Mouse (Mus musculus) gastrocnemius, adult 18-20 months (tissue): ENCODE results near the gene Sv2b. TPM values are rescaled to one million over a fixed set of nuclear protein-coding genes. Genes with fewer than 3 reads are reported as not detected.

Experiments
- DNase-seq: peaks from one replicate; pipeline ENCODE4 v3.0.0; 2021; ENCODE audit warnings: low spot score
- total RNA-seq, 2 experiments: library from RNA; stranded (reverse); gene quantifications; 2 replicates each; pipeline ENCODE4 v1.2.3; 2021

Gene Sv2b
- total RNA-seq, 2 experiments from 2014 or later, result 0.38 to 0.91 TPM

DNA sequence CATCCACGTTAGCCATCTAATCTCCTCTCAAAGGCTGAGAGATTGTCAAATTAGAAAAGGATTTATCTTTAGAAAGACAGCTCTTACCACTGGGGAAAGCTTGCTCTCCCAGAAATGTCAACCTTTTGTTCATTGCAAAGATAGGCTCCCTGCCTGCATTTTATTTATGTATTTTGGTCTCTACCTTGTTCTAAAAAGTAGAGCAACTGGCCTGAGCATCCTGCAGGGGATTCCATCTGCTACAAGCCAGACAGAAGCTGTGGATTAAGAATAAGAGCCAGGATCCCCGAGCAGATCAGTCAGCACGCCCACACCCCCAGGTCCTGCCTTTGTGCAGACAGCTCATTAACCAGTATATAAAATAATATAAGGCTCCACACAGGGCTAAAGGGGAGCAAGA, 16.8 kb downstream of the Sv2b start:
- no peak for DNase-seq

DNA sequence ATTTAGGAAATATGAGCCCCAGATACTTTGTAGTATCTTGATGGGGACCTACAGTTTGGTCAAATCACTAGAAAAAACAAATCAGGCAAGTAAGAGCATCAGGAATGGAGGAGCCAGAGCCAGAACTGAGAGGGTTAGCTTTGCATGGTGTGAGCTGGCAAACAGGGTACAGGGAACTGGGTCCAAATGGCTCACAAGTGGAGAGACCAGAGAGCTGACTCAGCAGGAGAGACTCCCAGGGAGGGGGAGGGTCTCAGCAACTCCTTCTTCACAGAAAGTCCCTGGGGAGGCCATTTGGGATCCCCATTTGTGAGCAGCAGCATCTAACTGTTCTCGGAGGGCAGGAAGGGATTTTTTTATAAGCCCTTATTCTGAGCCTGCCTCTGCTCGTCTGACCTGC, 18.5 kb downstream of the Sv2b start:
- no peak for DNase-seq

DNA sequence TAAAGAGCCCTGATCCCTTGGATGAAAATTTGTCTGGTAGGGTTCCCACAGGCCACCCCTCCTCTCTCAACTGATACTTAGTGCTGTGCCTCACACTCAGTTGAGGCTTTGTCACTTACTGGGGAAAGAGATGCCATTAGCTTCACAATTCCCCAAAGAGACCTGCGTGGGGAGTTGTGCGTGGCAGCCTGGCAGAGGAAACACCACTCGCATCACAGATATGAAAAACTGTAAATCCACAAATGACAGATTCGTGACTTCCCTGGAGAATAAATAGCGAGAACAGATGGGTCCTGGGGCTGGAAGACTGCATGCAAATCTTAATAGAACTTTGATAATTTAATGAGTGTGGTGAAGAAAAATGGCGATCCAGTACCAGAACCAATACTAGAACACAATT, 21.8 kb downstream of the Sv2b start:
- DNase-seq, result no peak

DNA sequence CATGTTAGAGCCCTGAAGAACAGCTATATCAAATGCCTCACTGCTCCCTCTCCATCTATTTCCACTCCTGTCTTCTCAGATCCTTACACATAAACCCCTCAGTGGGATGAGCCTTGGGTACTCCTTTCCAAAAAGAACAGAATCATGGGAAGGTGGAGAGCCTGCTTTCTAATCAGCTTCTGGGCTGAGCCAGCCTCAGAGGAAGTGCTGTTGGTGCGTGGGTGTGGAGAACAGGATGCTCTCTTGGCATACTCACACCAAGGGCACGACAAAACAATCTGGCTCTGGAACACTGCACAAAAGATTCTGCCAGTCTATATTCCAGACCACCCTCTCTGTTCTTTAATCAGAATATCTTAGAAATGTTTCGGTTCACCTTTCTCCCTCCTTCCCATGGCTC, 26.1 kb downstream of the Sv2b start:
- no peak for DNase-seq

DNA sequence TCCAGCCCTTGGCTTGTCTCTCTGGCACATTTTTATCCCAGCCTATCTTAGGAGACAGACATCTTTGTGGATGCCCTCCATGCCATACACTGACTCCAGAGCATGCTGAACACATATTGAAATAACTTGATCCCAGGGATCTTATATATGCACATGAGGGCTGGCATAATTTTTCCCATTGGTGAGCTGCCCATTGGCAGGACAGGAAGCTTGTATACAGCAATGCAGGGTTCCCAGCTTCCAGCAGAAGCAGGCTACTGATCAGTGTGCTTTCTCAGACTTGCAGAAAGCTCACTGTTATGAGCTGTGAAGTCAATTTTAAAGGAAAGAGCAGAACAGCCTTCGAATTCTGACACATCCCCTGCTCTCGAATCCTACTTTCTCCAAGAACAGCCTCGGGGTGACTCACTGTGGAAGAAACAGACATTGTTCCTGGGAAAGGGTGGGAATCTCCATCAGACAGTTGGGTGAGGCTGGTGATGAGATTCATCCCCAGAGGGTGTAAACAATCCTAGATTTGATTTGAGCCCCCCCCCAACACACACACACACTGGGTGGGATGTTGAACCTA, 26.9 kb downstream of the Sv2b start:
- no peak for DNase-seq

DNA sequence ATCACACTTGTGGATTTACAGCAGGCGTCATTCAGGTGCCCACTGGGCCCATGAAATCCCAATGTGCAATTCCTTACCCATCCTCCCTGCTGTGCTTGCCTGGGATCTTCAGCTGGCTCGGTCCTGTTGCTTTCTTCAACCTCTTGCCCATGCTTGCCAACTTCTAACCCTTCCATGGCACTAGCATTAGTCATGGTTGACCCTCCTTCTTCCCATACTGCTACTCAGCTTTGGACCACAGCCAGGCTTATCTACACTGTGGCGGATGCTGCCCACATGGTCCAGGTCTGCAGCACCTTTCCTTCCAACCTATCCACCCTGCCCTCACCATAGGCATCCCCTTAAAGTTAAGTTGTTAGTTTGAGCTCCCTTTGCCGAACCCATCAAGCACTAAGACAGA, 28.0 kb downstream of the Sv2b start:
- no peak for DNase-seq

DNA sequence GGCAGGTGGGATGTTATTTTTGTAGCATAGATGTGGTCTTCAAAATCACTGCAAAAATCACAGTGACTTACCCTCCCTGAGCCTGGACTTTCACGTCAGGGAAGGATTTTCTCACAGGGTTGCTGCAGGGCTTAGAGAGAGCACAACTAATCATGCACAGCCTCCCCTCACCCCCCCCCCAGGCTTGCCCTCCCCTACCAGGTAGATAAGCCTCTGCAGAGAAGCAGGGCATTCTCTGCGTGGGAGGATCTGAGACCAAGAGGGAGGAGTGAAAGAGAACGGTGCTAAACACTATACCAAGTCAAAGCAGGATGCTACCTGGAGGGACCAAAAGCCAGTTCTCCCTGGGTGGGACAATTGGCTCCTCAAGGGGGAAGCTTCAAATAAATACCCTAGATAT, 31.2 kb downstream of the Sv2b start:
- no peak for DNase-seq

DNA sequence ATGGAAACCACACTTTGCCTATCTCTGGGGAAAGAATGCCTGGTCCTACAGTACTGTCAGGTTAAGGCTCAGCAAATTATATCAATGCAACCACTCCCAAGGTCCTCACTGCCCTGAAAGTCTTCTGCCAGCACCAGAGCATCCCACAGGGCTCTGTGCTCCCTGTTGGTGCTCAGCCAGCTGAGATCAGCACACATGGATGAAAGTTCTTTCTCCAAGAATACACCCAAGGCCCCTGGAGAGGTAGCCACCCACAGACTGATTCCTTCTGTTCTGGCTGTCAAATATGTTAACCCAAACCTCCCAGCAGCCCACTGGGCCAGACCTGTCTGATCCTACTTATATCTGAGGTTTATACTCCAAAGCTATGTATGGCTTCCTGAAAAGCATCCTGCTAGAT, 32.3 kb downstream of the Sv2b start:
- DNase-seq, result no peak

DNA sequence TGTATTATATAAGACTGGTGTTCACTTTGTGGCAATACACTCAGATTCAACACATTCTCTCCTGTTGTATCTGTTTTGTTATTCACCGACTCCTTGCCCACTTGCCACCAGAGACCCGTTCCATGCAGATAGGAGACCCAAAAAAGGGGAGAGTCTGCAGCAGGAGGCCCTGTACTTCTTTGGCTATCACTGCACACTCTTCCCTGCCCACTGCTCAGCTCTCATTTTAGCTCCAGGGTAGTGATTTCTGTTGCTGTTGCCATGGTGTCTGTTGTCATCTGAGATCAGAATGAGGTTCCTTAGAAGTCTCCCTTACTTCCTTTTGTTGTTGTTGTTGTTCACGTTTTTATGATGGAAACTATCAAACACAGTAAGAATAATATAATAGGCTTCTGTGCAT, 34.5 kb downstream of the Sv2b start:
- DNase-seq, result no peak

DNA sequence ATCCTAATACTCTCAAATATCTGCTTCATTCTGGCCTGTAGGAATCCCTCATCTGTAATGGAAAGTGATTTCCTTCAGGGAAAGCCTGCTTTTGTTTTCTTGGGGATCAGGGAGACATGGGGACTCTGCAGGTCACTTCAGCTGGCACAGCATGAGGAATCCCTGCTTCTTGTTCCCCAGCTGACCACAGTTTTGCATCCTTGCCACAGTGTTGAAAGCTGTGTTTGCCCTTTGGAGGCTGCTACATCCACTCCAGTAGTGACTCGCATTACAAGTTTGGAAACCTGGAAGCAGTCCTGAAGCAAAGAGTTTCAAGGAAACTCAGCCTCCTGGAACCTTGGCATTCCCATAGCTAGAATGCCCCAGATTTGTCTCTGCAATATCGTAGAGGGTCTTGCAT, 35.4 kb downstream of the Sv2b start:
- DNase-seq, result no peak

DNA sequence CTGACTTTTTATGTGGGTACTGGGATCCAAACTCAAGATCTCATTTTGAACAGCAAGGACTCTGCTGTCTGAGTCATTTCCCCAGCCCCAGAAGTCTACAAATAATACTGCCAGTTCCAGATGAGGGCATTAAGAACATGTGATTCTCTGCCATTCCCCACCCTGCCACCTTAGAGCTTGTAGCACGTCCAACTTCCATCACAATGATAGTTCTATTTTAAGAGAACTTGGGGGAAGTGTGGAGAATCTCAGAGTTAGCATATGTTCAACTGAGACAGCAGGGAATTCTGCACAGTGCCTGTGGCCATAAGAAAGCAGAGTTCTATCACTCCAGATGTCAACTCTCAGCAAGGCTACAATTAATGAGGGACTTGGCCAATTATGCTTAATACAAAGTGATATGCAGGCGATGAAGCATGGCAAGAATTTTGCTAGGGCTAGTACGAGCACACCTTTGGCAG, 37.1 kb downstream of the Sv2b start:
- no peak for DNase-seq

DNA sequence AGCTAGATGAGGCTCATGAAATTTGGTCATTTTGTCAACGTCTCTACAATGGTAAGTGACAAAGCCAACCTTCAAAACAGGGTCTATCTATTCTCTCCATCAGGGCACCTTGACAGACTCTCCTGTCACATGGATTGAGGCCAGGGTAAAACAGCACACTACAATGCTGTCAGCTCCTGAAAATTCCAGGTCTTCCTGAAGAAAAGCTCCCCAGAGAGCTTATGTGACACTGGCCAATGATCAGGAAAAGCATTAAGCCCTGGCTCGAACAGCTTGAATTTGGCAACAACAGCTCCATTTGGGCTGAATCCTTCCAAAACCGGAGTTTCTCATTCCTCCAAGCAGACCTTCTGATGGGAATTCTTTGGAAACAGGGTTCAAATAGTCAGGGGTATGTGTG, 37.8 kb downstream of the Sv2b start:
- no peak for DNase-seq

DNA sequence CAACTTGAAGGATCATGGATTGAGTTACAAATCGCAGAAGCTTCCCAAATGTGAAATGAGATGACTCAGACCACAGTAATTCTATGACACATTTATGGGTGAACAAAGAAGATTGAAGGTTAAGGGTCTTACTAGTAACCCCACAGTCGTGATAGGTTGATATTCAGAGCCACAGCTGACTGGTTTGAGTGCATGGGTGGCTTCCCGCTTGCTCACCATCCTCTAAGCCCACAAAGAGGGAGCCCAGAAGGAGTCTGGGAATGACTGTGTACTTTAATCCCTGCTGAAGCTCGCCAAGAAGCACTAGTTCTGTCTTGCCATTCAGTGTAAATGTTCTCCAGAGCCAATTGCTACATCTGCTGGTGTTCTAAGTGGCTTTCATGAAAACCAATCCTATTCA, 41.8 kb downstream of the Sv2b start:
- no peak for DNase-seq

DNA sequence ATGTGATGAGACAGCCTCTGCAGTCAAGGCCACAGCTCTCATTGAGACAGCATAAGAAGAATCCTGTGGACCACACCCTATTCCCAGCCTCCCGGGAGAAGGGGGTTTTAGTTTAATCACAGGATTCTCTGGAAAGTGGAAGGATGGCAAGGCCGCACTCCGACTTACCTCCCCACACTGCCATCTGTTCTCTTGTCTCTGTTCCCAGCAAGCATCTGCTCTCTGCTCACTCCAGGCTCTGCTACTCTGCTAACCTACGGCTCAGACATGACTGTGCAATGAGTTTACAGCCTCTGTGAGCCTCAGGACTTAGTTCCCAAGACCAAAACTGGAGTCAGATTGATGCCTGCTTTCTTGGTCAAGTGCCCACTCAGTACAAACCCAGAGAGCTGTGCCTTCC, 43.8 kb downstream of the Sv2b start:
- no peak for DNase-seq

DNA sequence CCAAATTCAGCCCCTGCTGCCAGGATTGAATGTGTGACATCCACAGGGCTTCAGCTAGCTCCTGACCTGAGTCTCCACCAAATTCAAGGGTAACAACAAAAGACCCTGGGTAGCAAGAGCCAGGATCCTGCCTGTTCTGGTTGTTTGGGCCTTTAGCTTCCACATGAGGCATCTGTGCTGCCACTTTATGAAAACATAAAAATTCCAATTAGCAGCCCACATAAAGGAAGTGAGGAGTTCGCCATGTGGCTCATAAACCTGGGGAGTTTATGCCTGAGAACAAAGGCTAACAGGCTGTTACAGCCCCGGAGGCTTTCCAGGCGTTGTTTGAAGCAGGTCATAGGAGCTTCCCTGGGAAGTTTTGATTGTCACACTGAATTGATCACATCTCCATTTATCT, 49.1 kb downstream of the Sv2b start:
- DNase-seq, result no peak

DNA sequence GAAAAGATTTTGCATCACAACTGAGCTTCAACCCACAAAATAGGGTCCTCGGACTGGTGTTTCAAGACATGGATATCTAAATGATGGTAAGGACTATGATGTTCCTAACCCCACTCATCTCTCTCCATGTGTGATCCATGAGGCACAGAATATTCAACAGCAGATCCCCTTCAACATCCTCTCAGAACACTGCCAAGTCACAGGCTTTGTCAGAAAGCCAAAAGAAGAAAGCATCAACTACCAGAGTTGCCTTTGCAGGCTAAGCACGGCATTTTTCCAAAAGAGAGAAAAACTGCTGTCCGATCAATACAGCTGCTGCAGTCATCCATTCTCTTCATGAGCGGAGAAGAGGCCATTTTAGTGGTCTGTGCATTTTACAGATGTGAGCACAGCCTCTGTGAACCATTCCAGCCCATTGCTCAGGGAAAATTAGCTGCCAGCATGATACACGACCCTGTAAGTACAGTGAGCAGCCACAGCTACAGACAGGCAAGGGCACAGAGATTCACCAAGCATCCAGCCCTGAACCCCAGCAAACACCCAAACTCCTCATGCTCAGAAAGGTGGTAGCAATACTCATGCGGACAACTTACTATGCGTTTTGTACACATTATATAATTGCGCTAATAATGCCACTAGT, 55.3 kb downstream of the Sv2b start:
- no peak for DNase-seq

DNA sequence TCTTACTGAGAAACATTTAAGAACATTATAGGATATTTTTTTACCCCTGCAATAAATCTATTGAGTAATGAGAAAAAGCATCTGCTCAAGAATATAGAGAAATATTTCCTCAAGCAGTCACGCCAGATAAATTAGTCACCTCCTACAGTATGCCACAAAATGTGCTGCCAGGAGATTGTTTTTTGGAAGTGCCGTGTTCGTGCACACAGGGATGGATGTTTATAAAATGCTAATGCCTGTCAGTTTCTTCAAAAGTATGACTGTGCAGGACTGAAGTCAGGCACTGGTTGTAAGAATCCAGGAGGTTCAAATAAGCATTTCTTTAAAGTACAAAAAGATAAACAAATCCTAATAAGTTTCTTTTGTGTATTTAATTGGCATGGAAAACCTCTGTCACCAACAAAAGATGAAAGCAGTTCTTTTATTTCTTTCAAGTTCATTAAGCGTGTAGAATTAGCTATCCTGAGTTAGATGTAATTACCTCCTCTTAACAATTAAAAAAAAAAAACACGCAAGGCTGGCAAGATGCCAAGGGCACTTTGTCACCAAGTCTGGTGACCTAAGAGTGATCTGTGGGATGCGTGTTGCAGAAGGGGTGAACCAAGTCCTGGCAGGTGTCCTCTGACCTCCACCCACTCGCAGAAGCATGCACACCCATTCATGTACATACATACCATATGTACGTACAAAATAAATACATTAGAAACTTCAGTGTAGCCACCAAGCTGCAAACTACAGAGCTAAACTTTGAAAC, 68.1 kb downstream of the Sv2b start:
- no peak for DNase-seq

DNA sequence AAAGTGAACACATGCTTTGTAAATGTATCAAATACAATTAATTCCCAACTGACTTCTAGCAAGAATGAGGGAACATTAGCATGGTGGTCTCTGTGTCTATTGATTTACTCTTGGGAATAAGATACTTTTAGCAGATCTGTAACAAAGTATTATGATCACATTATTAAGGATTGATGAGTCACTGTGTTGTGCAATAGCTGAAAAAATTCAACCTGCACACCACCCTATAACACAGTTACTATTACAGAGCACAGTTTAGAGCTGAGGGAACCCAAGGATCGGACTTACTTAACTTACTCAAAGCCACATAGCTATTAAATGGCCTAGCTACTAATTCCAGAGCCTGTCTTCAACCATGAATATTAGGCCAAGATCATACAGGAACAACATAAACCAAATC, 72.7 kb downstream of the Sv2b start:
- DNase-seq, result no peak

DNA sequence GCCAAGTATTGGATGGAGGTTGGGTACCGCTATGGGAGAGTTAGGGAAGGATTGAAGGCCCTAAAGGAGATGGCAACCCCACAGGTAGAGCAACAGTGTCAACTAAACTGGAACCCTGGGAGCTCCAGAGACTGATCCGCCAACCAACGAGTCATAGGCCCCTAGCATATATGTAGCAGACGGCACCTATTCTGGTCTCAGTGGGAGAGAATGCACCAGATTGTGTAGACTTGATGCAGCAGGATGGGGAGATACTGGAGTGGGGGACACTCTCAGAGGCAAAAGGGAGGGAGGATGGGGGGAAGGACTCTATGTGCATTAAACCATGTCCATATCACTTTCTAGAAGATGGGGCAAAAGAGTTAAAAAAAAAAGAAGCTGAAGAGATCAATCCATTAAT, 84.9 kb downstream of the Sv2b start:
- no peak for DNase-seq

DNA sequence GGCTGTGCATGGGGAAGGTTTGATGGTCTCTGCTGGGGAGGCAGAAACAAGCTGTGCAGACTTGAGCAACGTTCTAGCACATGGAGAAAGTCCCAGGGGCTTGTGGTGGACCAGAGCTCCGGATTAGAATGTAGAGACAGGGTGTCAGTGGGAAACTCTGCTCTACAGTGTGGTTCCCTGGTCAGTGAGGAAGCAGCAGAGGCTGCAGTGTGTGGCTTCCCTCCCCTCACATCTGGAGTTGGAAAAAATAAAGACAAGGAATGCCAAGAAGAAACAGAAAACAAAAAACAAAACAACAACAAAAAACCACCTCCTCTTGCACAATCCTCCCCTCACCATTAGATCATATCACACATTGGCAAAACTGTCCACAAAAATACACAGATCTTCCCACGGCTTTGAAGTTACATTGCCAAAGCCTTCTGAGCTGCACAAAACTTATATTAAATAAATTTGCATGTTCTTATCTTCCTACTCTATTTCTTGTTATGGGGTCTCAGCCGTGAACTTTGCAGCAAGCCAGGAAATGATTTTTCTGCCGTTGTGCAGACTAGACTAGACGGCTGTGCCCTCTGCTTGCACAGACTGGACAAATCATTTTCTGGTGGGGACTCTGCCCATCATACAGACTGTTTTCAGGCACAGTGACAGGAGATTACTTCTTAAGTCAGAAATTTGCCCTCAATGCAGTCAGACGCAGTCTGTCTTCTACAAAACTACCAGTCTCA, 86.2 kb downstream of the Sv2b start:
- no peak for DNase-seq

DNA sequence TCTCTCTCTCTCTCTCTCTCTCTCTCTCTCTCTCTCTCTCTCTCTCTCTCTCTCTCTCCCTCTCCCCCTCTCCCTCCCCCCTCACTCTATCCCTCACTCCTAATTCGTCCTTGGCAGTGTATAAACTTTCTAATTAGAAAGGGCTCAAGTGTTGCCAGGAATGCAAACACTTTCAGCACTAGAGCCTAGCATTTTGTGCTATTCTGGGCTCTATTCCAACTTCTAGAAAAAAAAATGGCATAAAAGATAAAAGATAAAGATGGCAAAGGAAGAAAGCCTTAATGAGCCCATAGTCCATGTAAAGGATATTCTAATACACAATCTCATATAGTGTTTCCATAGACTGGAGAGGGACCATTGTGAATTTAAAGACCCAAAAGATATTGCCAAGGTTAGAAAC, 88.3 kb downstream of the Sv2b start:
- no peak for DNase-seq

DNA sequence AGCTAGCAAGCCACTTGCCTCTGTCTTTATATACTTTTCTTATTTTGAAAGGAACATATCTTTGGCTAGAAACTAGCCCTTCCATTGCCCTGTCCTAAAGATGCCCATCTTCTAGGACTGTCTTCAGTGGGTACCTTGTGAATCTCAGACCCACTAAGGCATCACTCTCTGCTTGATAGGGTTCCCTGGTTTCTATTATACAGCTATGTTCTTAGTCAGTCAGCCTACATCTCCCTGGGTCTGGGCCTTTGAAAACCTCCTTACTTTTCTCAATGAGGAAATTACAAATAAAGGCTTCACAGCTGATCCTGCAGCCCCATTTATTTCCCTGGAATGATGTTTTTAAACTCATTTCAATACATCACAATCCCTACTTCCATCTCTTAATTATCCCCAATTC, 88.8 kb downstream of the Sv2b start:
- DNase-seq, result no peak

DNA sequence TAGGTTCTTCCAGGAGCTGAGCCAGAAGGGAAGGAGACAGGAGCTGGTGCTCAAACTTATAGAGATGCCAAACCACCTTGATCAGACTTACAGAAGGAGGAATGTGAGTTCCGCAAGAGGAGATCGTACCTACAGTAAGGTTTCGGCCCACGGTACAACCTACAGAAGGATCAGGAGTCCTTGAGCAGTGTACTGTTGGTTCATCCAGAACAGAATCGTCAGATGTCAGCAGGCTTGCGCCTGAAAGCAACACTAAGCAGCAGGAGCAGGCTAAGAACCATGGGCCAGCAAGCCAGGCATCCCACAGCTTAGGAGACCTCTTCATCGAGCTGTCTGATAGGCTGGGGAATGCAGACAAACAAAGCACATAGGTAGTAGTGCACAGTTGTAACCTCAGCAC, 92.9 kb downstream of the Sv2b start:
- DNase-seq, result no peak
